Mouse (Mus musculus): ENCODE data around the gene Arfgap2. TPM values are rescaled to one million over a fixed set of nuclear protein-coding genes. Genes with fewer than 3 reads are reported as not detected.

The Arfgap2 gene
- polyA plus RNA-seq, 1 experiment from 2014 or later, result 79.0 TPM

DNA sequence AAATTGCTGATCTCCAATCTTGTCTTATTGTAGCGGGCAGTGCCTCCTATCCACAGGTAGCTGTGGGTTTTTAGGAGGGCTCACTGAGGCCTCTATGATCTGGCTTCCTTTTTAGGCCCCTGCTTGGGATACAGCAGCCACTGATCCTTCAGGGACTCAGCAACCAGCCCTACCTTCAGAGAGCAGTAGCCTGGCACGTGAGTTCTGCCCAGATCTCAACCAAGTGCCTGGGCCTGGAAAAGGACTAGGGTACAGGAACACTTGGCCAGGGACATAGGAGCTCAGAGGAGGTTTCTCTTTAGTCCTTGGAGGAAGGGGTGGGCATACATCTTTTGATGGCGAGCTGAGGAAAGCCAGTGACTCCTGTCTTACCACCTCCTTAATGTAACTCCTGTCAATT is 3.3 kb downstream of the Arfgap2 start:
- H3K4me2 ChIP-seq (replicated peaks), result no peak overlapping the region
- H3K9ac ChIP-seq (replicated peaks), result no peak overlapping the region
- H3K27ac ChIP-seq (replicated peaks), result no peak overlapping the region
- WGBS, result 97% methylated on average over 3 of the region's 3 CpGs
- no peak overlapping the region for H3K4me3 ChIP-seq
- no peaks in the 10 kb centered on the region for H3K9me3 ChIP-seq
- no peaks in the 10 kb centered on the region for H3K27me3 ChIP-seq
- peaks cover 20% of the 10 kb centered on the region for H3K4me1 ChIP-seq
- peaks cover 56% of the 10 kb centered on the region for H3K36me3 ChIP-seq
- ATAC-seq (replicated peaks), result no peak

DNA sequence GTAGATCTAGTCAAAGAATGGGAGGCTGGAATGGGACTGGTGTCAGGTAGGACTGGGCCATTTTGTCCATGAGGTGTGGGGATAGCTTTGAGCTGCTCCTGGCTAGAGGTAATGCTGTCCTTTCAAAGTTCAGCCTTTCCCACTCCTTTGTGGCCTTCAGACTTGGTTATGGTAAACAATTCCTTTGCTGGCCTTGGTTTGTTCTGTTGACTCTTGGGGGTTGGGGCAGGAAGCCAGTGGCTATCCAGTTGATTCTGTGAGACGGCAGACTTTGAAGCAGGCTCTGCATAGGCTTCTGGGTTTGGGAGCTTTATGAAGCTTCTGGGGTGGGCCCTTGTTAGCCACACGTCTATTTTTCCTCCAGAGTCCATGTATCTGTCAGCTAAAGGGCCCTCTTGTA is 3.9 kb downstream of the Arfgap2 start:
- Histone ChIP-seq H3K27ac (replicated peaks) (no peak overlapping the region), H3K4me1 (peaks cover 20% of the 10 kb centered on the region), H3K9ac (replicated peaks) (no peak overlapping the region), H3K9me3 (no peaks in the 10 kb centered on the region), H3K4me3 (no peak overlapping the region), H3K27me3 (no peaks in the 10 kb centered on the region), H3K36me3 (peaks cover 63% of the 10 kb centered on the region), H3K4me2 (replicated peaks) (no peak overlapping the region)
- no peak for ATAC-seq (replicated peaks)
- WGBS, result 89% methylated on average over 2 of the region's 2 CpGs

DNA sequence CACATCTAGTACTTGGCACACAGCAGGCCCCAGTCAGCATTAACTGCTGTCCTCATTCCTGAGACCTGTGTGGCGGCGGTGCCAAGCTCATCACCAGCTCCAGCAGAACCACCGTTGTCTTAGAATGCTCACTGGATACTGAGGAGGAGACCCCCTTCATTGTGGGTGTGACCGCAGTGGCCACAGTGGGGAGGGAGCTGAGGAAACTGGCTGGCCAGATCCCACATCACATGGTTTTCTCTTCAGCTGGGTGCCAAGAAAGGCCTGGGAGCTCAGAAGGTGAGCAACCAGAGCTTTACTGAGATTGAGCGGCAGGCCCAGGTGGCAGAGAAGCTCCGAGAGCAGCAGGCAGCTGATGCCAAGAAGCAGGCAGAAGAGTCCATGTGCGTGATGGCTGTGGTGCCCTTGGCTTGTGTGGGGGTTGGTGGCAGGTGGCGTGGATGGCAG is 4.9 kb downstream of the Arfgap2 start:
- Histone ChIP-seq H3K4me2 (replicated peaks) (no peak overlapping the region), H3K27ac (replicated peaks) (no peak overlapping the region), H3K27me3 (no peaks in the 10 kb centered on the region), H3K36me3 (peaks cover 73% of the 10 kb centered on the region), H3K9me3 (no peaks in the 10 kb centered on the region), H3K9ac (replicated peaks) (no peak overlapping the region), H3K4me3 (no peak overlapping the region), H3K4me1 (peaks cover 13% of the 10 kb centered on the region)
- 89% methylated on average over 8 of the region's 8 CpGs for WGBS
- no peak for ATAC-seq (replicated peaks)

DNA sequence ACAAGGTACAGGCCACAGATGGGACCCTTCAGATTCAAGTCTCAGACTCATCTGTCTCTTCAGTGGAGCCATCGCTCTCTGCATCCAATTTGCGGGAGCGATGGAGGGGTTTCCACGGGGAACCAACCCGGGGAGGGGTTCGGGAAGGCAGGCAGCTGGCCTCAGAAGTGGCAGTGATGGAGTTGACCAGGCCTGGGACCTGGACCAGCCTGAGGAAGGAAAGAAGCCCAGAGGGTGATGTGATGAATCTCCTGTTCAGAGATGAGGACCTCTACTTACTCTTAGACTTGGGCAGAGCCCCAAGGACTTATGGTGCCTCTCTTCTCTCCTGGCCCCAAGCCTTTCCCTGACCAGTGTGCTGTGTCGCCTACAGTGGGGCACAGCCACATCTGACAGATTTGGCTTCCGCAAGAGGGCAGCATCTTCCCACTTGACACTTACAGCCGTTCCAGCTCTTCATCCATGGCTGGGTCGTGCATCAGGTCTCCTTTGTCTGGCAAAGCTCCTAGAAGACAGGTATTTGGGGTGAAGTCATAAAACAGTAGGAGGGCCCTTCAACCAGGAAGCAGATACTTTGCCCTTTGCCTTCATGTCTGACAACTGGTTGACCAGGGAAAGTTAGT is 14.1 kb downstream of the Arfgap2 start:
- WGBS, result 45% methylated on average over 10 of the region's 10 CpGs
- peaks cover 2% of the 10 kb centered on the region; the same call in 1 of the 2 replicates for H3K4me1 ChIP-seq
- H3K27me3 ChIP-seq, result no peaks in the 10 kb centered on the region
- peak; percentile 62 for ATAC-seq (replicated peaks)
- H3K4me2 ChIP-seq (replicated peaks), result no peak overlapping the region
- H3K9ac ChIP-seq (replicated peaks), result no peak overlapping the region
- H3K36me3 ChIP-seq, result peaks cover 43% of the 10 kb centered on the region
- H3K9me3 ChIP-seq, result no peaks in the 10 kb centered on the region
- no peak overlapping the region for H3K27ac ChIP-seq (replicated peaks)
- no peak overlapping the region for H3K4me3 ChIP-seq

DNA sequence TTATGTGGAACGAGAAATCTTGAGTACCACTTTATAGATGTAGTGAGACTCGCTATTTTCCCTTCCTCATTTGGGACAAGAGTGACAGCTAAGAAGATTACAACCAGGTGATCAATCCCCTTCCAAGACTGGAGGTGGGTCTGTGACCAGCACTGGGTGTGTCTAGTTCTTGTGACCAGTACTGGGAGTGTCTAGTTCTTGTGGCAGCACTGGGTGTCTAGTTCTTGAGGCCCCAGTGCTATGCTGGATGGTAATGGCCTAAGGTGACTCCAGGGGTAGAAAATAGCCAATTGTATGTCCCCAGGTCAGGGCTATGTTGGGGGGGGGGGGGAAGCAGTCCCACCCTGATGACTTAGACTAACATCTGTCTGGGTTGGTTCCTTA is 14.6 kb downstream of the Arfgap2 start:
- H3K36me3 ChIP-seq, result peaks cover 38% of the 10 kb centered on the region
- H3K4me3 ChIP-seq, result no peak overlapping the region
- H3K9me3 ChIP-seq, result no peaks in the 10 kb centered on the region
- no peak overlapping the region for H3K27ac ChIP-seq (replicated peaks)
- 88% methylated on average over 2 of the region's 2 CpGs for WGBS
- ATAC-seq (replicated peaks), result no peak
- no peak overlapping the region for H3K9ac ChIP-seq (replicated peaks)
- H3K4me2 ChIP-seq (replicated peaks), result no peak overlapping the region
- no peaks in the 10 kb centered on the region for H3K27me3 ChIP-seq
- H3K4me1 ChIP-seq, result peaks cover 7% of the 10 kb centered on the region

DNA sequence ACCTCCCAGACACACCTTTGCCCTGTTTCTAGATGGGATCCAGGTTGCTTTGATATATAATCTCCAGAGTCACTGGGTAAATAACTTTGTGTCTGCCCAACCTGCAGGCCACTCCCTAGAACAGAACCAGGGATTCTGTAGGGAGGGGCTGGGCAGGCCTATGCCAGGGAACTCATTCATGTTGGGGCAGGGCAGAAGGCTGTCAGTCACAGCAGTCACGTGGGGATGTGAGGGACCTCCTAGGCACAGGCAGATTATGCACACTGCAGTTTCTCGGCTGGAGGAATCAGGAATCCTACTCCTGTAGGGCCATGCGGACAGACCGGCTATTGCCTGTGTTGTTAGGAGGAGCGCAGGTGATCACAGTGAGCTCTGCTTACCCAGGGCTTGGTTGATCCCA is 16.6 kb downstream of the Arfgap2 start:
- Histone ChIP-seq H3K27ac (replicated peaks) (no peak overlapping the region), H3K36me3 (peaks cover 19% of the 10 kb centered on the region; the same call in 1 of the 2 replicates), H3K4me2 (replicated peaks) (no peak overlapping the region), H3K4me1 (peaks cover 17% of the 10 kb centered on the region), H3K9ac (replicated peaks) (no peak overlapping the region), H3K9me3 (no peaks in the 10 kb centered on the region), H3K27me3 (no peaks in the 10 kb centered on the region), H3K4me3 (no peak overlapping the region)
- ATAC-seq (replicated peaks), result no peak
- WGBS, result 57% methylated on average over 5 of the region's 5 CpGs

DNA sequence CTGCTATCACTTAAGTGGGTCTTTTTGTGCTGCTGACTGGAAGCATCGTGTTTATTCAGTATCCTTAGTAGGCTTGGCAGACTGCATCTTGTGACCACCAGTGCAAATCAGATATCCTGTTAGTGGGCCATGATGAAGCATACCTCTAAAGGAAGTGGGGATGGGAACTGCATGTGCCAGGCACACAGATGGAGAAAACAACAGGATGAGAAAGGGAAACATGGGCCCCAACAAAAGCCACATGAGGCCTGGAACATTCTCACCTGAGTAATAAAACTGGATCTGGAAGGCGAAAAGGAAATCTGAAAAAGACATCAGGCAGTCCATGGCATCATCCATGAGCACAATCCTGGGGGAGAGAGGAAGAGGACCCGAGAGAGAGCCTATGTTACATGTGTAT is 19.2 kb downstream of the Arfgap2 start:
- Histone ChIP-seq H3K4me3 (no peak overlapping the region), H3K4me1 (peaks cover 17% of the 10 kb centered on the region), H3K9me3 (no peaks in the 10 kb centered on the region), H3K4me2 (replicated peaks) (no peak overlapping the region), H3K36me3 (no peaks in the 10 kb centered on the region), H3K9ac (replicated peaks) (peak overlapping the region; percentile 5; the same call in 1 of the 2 replicates), H3K27ac (replicated peaks) (peak overlapping the region; percentile 51), H3K27me3 (no peaks in the 10 kb centered on the region)
- 90% methylated on average over 3 of the region's 3 CpGs for WGBS
- ATAC-seq (replicated peaks), result no peak

DNA sequence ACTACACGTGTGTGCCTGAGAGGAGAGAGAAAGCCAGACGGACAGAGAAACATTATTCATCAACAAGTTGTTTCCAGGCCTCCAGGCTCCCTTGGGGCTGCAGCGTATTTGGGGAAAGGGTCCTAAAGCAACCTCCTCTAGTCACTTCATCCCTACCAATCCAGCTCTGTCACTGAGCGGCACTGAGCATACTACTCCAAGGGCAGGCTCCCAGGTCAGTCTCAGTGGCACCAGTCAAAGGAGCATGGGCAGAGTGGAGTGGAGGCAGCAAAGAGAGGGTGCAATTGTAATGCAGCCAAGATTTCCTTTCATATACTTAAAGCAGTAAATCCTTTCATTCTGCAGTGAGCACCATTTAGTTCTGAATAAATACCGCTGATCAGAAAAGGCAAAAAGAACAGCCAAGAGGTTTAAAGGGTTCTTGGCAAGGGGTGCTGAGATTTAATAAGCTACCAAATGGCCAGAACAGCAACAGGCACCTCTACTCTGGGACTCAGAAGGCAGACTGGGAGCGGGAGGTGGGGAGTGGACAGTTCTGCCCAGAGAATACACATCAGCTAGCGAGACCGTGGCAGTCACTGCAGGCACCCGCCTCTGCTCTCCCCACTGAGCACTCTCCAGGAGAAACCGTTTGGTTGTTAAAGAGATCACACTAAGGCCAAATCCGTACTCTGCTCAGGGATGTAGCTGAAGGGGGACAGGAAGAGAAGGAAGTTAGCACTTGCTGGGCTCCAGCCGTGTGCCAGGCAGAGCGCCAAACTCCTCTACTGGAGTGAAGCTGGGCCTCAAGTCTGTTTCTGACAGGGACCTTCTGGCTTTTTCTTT is 19.8 kb downstream of the Arfgap2 start:
- H3K4me2 ChIP-seq (replicated peaks), result no peak overlapping the region
- peaks cover 17% of the 10 kb centered on the region for H3K4me1 ChIP-seq
- no peaks in the 10 kb centered on the region for H3K9me3 ChIP-seq
- peak overlapping the region; percentile 5; the same call in 1 of the 2 replicates for H3K9ac ChIP-seq (replicated peaks)
- ATAC-seq (replicated peaks), result peak; percentile 63
- H3K27ac ChIP-seq (replicated peaks), result peak overlapping the region; percentile 51
- no peak overlapping the region for H3K4me3 ChIP-seq
- no peaks in the 10 kb centered on the region for H3K36me3 ChIP-seq
- 43% methylated on average over 13 of the region's 13 CpGs for WGBS
- H3K27me3 ChIP-seq, result no peaks in the 10 kb centered on the region

DNA sequence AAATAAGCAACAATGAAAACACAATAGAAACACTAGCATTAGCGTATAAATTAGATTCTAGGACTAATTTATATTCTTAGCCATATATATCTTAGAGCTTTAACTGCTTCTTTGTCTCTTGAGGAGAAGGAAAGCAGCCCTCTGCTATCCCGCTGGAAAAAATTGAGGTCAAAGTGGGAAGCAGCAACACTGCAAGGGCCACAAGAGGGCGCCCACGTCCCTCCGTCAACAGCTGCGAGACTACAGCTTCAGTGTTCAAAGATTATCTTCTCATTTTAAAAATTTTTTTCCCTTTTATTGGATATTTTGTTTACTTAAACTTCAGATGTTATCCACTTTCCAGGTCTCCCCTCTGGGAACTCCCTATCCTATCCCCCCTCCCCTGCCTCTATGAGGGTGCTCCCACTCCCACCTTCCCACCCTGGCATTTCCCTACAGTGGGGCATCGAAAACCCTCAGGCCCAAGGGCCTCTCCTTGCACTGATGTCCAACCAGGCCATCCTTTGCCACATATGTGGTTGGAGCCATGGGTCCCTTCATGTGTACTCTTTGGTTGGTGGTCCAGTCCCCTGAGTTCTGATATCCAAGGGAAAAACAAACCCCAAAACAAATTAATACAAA is 21.2 kb downstream of the Arfgap2 start:
- 14% methylated on average over 7 of the region's 7 CpGs for WGBS
- peak; percentile 43; the same call in 1 of the 2 replicates for ATAC-seq (replicated peaks)
- H3K36me3 ChIP-seq, result no peaks in the 10 kb centered on the region

DNA sequence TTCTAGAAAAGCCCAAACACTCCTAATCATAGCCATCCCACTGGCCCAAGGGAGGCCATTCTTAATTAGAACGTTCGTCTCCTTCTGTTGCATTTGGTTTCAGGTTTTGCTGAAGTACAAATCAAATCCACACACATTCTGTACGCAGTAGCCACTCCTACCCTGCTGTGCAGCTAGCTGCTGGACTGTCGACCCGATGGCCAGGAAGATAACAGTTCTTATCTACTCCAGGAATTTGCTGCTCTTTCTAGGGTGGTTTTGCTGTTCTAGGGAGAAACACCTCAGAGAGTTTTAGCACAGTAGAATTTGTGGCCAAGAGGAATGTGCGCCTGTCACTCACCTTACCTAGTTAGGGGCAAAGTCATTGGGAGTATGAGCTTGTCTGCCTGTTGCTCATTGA is 22.8 kb downstream of the Arfgap2 start:
- Histone ChIP-seq H3K27ac (replicated peaks) (no peak overlapping the region), H3K4me3 (no peak overlapping the region), H3K9me3 (no peaks in the 10 kb centered on the region), H3K36me3 (no peaks in the 10 kb centered on the region), H3K27me3 (no peaks in the 10 kb centered on the region), H3K4me1 (peaks cover 28% of the 10 kb centered on the region), H3K9ac (replicated peaks) (no peak overlapping the region), H3K4me2 (replicated peaks) (no peak overlapping the region)
- 89% methylated on average over 6 of the region's 6 CpGs for whole genome bisulfite sequencing
- ATAC-seq (replicated peaks), result no peak

More for the DNA sequence above, 21.2 kb downstream of the Arfgap2 start:
- Histone ChIP-seq H3K27ac (replicated peaks) (no peak overlapping the region), H3K9ac (replicated peaks) (no peak overlapping the region), H3K4me3 (no peak overlapping the region), H3K4me1 (peaks cover 19% of the 10 kb centered on the region), H3K27me3 (no peaks in the 10 kb centered on the region), H3K4me2 (replicated peaks) (no peak overlapping the region), H3K9me3 (no peaks in the 10 kb centered on the region)

DNA sequence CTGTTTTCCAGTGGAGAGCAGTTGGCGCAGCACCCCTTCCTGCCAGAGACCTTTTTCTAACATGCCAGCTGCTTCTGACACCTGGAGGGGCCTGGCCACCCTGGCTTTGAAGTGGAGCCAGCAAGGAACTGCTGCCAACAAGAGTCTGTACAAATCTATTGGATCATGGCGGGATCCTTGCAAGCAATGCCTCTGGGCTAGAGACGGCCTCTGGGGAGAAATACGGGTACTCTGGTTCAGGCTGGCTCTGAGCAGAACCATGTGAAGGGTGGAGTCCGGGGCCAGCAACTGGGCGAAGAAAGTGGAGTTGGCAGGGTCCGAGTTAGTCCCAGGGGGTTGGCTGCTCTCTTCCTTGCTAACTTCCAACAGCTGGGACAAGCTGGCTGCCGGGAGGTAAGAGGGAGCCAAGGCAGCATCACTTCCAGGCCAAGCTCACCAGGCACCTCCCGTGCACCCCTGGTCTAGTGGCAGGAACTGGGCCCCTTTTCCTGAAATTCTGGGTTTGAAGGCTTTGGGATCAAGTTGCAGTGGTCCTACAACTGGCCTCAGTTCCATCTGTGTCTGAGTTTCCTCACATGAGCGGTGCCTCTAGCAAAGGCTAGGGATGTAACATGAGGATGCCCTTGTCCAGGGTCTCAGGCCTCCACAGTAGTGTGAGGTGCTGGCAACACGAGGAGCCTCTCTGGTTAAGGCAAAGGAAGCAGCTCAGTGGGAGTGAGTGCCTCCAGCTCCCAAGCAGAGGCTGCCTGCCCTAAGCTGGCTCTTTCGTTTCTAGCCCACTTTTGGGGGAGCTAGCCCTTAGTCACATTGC is 26.6 kb downstream of the Arfgap2 start:
- Histone ChIP-seq H3K4me2 (replicated peaks) (no peak overlapping the region), H3K27ac (replicated peaks) (peak overlapping the region; percentile 55; the same call in 1 of the 2 replicates), H3K4me1 (peaks cover 11% of the 10 kb centered on the region), H3K27me3 (no peaks in the 10 kb centered on the region), H3K36me3 (no peaks in the 10 kb centered on the region), H3K9ac (replicated peaks) (no peak overlapping the region), H3K4me3 (no peak overlapping the region), H3K9me3 (no peaks in the 10 kb centered on the region)
- WGBS, result 56% methylated on average over 12 of the region's 12 CpGs
- peak; percentile 29; the same call in 1 of the 2 replicates for ATAC-seq (replicated peaks)
